Mouse (Mus musculus) liver, adult 10 weeks (tissue): ENCODE results near the gene Armcx5. TPM values are rescaled to one million over a fixed set of nuclear protein-coding genes. Genes with fewer than 3 reads are reported as not detected.

Experiments used
- polyA plus RNA-seq: library from polyadenylated mRNA; stranded (reverse); fragments of 350-450 nt; fragmentation: Illumina TruSeq; extraction: RNeasy Lipid Tissue Mini Kit (QIAGEN cat#74804); gene quantifications from one replicate; pipeline ENCODE4 v1.2.3, GENCODE M21; 2014; ENCODE audit warnings: low read depth, low replicate concordance

Armcx5 gene
- 5.6 TPM for polyA plus RNA-seq

DNA sequence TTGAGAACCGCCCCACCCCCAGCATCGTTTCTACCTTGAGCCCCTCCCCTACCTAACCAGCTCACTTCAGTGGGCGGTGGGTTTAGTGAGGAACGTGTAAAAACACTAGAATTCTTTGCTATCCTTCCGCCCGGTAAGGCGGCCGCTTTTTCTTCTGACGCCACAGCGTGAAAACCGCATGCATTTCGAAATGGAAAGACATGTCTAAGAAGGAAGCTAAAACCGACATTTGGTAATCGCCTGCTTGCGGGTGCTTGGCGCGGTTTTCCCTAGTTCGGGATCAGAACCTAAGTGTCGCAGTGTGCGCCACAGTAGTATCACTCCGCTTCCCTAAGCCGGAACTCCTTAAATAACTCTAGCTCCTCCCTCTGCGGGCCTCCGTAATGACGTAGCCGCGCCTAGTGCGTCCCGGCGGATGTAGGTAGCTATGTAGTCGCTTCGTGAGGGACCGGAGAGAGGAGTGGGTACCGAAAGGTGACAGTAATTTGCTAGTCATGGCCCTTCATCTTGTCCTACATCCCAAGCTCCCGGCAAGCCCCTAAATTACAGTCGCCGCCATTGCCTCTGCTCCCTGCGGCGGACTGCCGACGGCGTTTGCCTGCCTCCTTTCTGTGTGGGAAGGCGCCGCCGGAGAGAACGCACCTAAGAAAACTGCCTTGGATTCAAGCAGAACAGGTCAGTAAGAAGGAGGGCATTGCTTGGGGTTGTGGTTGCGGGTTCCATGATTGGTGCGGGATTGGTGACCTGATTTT, at the start of gene Armcx5, which contains the start of gene Gprasp1:
TSS of gene Armcx5 (plus strand) at position 430 of the 752 bp plus-strand sequence.
TSS of gene Gprasp1 (plus strand) at position 430 of the 752 bp plus-strand sequence.

DNA sequence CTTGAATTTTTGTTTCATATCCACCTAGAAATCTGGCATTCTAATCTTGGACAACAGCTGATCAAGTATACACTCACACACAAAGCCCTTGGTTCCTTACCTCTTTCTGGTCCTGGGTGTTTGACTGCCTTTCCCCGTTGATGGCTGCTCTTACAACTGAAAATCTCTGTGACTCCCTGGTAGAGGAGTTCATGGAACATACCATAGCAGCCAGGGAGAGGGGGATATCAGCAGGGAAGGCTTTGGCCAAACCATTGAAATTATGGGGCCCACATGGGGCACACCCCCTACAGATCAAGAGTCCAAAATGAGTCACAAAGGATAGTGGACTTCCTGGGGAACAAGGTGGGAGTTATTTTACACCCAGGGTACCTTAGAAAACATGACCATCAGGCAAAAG, 48.9 kb upstream of the Armcx5 start, which contains the start of gene Tcp11x2:
TSS of gene Tcp11x2 (minus strand) at position 158 of the 400 bp plus-strand sequence.

DNA sequence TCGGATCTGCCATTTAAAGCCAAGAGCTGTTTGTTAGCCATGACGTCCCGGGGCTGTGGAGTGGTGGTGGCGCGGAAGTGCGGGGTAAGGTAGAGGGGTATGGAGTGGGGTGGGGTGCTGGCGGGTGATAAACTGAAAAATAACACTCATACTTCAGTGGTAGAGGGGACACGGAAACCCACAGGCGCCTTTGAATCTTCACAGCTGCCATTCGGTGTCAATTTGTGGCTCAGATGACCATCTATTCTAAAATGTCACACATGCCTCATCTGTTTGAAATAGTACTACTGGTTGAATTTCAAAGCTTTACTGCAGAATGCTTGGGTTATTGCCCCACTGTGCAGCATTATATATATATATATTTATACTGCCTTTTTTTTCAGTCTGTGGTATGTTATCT, 17.4 kb upstream of the Armcx5 start, which contains the start of gene Tmsb15a:
TSS of gene Tmsb15a (minus strand) at position 101 of the 400 bp plus-strand sequence.

Other genes with a start within 250 kb of the Armcx5 start
- gene AV320801, start 248.1 kb upstream of the Armcx5 start, polyA plus RNA-seq, result not detected
- gene Nxf7, start 144.0 kb upstream of the Armcx5 start, polyA plus RNA-seq, result not detected
- gene Prame, start 115.0 kb upstream of the Armcx5 start, polyA plus RNA-seq, result not detected
- gene Tcp11x2, start 48.9 kb upstream of the Armcx5 start, polyA plus RNA-seq, result not detected
- not detected for gene Tmsb15a, start 17.5 kb upstream of the Armcx5 start, polyA plus RNA-seq
- gene Gprasp1, start within 50 bp of the Armcx5 start, polyA plus RNA-seq, result 10.7 TPM
- gene Bhlhb9, start 54.9 kb downstream of the Armcx5 start, polyA plus RNA-seq, result 9.0 TPM
- gene Gprasp2, start 96.3 kb downstream of the Armcx5 start, polyA plus RNA-seq, result 0.21 TPM